Mouse (Mus musculus): ENCODE measurements around the gene Nostrin. TPM values are rescaled to one million over a fixed set of nuclear protein-coding genes. Genes with fewer than 3 reads are reported as not detected.

The Nostrin gene
- total and polyA plus RNA-seq, 3 experiments = 0.24 to 2.5 (median 0.29) TPM

- no peaks in the 10 kb centered on the region for H3K27me3 ChIP-seq (replicated peaks)
- dilution Hi-C loops (cut with MboI; ENCODE audit: extremely low pct_ligation_motif_present, extremely low pct_unique_long_range_greater_than_20kb, low sequenced_read_pairs) = no loop called here
- H3K36me3 ChIP-seq (replicated peaks in 1 of 2; ENCODE audit: control insufficient read depth in 1 of 2, insufficient read depth in 1 of 2, low read length in 1 of 2) = no peaks in the 10 kb centered on the region
- H3K79me2 ChIP-seq (replicated peaks; ENCODE audit: control insufficient read depth, extremely low read depth, insufficient read depth, poor library complexity, severe bottlenecking) = no peaks in the 10 kb centered on the region
- no peak overlapping the region for H3K4me2 ChIP-seq (ENCODE audit: insufficient read depth, low read depth, poor library complexity, severe bottlenecking)
- TF ChIP-seq MXI1 (IDR thresholded peaks at IDR 0.05; ENCODE audit: low read depth, low read length) (no peak), KAT2A (IDR thresholded peaks at IDR 0.05; ENCODE audit: insufficient replicate concordance, low read length) (no peak), BHLHE40 (IDR thresholded peaks at IDR 0.05; ENCODE audit: low read depth, low read length) (no peak), MYC (IDR thresholded peaks at IDR 0.05; ENCODE audit: low read depth, low read length) (no peak)
- H3K9me3 ChIP-seq (replicated peaks; ENCODE audit: low read length) = no peaks in the 10 kb centered on the region
- no peak overlapping the region for H3K27ac ChIP-seq (ENCODE audit: insufficient read depth, low read depth)
- H3K9ac ChIP-seq (ENCODE audit: insufficient read depth, low read depth) = no peak overlapping the region
- H3K4me1 ChIP-seq (ENCODE audit: control insufficient read depth in 1 of 2, insufficient read depth in 2 of 2) = no peaks in the 10 kb centered on the region
- in situ Hi-C loops (cut with MboI; ENCODE audit: low pct_ligation_motif_present, low pct_unique_long_range_greater_than_20kb, low sequenced_read_pairs) = no loop called here
- DNase-seq (ENCODE audit: extremely low read depth) = no peak
- H3K4me3 ChIP-seq (replicated peaks in 1 of 3; ENCODE audit: low read depth in 2 of 3, low read length in 2 of 3, poor library complexity in 1 of 3) = no peak overlapping the region
Observed at GRCm38 (mm10) chr2:69095836-69096235, 39.8 kb upstream of the Nostrin start.

DNA sequence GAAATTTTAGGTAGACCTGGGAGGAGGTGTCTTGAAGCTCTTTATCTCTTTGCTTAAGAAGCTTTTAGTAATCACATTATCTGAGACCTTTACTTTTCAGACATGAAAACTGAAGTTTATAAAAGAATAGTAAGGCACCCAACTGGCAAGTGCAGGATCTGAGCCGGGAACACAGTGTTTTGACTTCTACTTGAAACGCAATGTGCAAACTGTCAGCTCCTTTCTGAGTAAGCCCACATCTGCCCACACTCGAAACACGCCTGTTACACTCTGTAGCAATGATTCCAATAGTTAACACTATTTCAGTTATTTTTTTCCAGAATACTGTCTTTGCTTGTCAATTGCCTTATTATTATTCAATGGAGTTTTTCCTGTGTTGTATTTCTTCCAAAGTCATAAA is 38.8 kb upstream of the Nostrin start:
- no peak overlapping the region for H3K4me3 ChIP-seq (replicated peaks in 1 of 3; ENCODE audit: low read depth in 2 of 3, low read length in 2 of 3, poor library complexity in 1 of 3)
- H3K4me2 ChIP-seq (ENCODE audit: insufficient read depth, low read depth, poor library complexity, severe bottlenecking) = no peak overlapping the region
- H3K9me3 ChIP-seq (replicated peaks; ENCODE audit: low read length) = no peaks in the 10 kb centered on the region
- H3K4me1 ChIP-seq (ENCODE audit: control insufficient read depth in 1 of 2, insufficient read depth in 2 of 2) = no peaks in the 10 kb centered on the region
- H3K9ac ChIP-seq (ENCODE audit: insufficient read depth, low read depth) = no peak overlapping the region
- H3K27me3 ChIP-seq (replicated peaks) = no peaks in the 10 kb centered on the region
- DNase-seq (ENCODE audit: extremely low read depth) = no peak
- dilution Hi-C loops (cut with MboI; ENCODE audit: extremely low pct_ligation_motif_present, extremely low pct_unique_long_range_greater_than_20kb, low sequenced_read_pairs) = no loop called here
- in situ Hi-C loops (cut with MboI; ENCODE audit: low pct_ligation_motif_present, low pct_unique_long_range_greater_than_20kb, low sequenced_read_pairs) = no loop called here
- no peaks in the 10 kb centered on the region for H3K36me3 ChIP-seq (replicated peaks in 1 of 2; ENCODE audit: control insufficient read depth in 1 of 2, insufficient read depth in 1 of 2, low read length in 1 of 2)
- H3K79me2 ChIP-seq (replicated peaks; ENCODE audit: control insufficient read depth, extremely low read depth, insufficient read depth, poor library complexity, severe bottlenecking) = no peaks in the 10 kb centered on the region
- no peak overlapping the region for H3K27ac ChIP-seq (ENCODE audit: insufficient read depth, low read depth)
- TF ChIP-seq ZKSCAN1 (IDR thresholded peaks at IDR 0.05; ENCODE audit: borderline replicate concordance, low read depth, low read length) (no peak), ZNF384 (IDR thresholded peaks at IDR 0.05; ENCODE audit: low read depth, low read length) (no peak), MEF2A (IDR thresholded peaks at IDR 0.05; ENCODE audit: borderline replicate concordance, low read depth, low read length) (no peak), EP300 (IDR thresholded peaks at IDR 0.05; ENCODE audit: low read length) (no peak), RCOR1 (conservative IDR thresholded peaks at IDR 0.05; ENCODE audit: low read depth, low read length) (no peak), MAX (IDR thresholded peaks at IDR 0.05; ENCODE audit: low read length) (no peak), USF1 (IDR thresholded peaks at IDR 0.05; ENCODE audit: low read depth, low read length) (no peak), CHD1 (IDR thresholded peaks at IDR 0.05; ENCODE audit: low read depth, low read length) (no peak), NRF1 (IDR thresholded peaks at IDR 0.05; ENCODE audit: low read depth, low read length) (no peak), TBP (conservative IDR thresholded peaks at IDR 0.05; ENCODE audit: low read depth, low read length) (no peak), MXI1 (IDR thresholded peaks at IDR 0.05; ENCODE audit: low read depth, low read length) (no peak), CTCF (conservative IDR thresholded peaks at IDR 0.05 in 1 of 2, IDR thresholded peaks at IDR 0.05 in 1 of 2; ENCODE audit: low read depth in 2 of 2, low read length in 2 of 2) (no peak), MAZ (IDR thresholded peaks at IDR 0.05; ENCODE audit: low read depth, low read length) (no peak), USF2 (conservative IDR thresholded peaks at IDR 0.05; ENCODE audit: low read depth, low read length) (no peak), CHD2 (IDR thresholded peaks at IDR 0.05; ENCODE audit: low read length) (no peak), IRF4 (IDR thresholded peaks at IDR 0.05; ENCODE audit: low read depth, low read length) (no peak), KAT2A (IDR thresholded peaks at IDR 0.05; ENCODE audit: insufficient replicate concordance, low read length) (no peak), ZMIZ1 (IDR thresholded peaks at IDR 0.05; ENCODE audit: low read depth, low read length) (no peak), GABPA (IDR thresholded peaks at IDR 0.05; ENCODE audit: insufficient replicate concordance, low read depth, low read length) (no peak), POLR2AphosphoS2 (IDR thresholded peaks at IDR 0.05; ENCODE audit: low read depth, low read length) (no peak)

Measured in CH12.LX (cell line).